Mouse (Mus musculus) lung, postnatal 36 days (tissue): ENCODE measurements at regions not wholly inside any gene's neighbourhood (a gene's known extent, or its start where the extent isn't known, plus 50 kb on each side); places are given as distances from the start of the nearest gene placed in this dataset.
"Not testable (repeated sequence)": the region's sequence is repeated elsewhere in the genome, so short reads cannot be mapped to it uniquely, and the experiment has no call there.

Experiments
- DNase-seq: peaks from one replicate; pipeline ENCODE4 v3.0.0; 2022; ENCODE audit warnings: mixed read lengths

GRCm38 (mm10) chr12:104637046-104638032 lies 114.4 kb downstream of the Dicer1 start:
- no peak for DNase-seq

- no peak for DNase-seq
These were observed 115.3 kb downstream of the Dicer1 start for GRCm38 (mm10) chr12:104636474-104636873.

- DNase-seq: no peak
These were observed 116.9 kb downstream of the Dicer1 start for GRCm38 (mm10) chr12:104634818-104635217.

- no peak for DNase-seq
These were observed 121.2 kb downstream of the Dicer1 start for GRCm38 (mm10) chr12:104630590-104630989.

- no peak for DNase-seq
These were observed 122.3 kb downstream of the Dicer1 start for GRCm38 (mm10) chr12:104629449-104629848.

GRCm38 (mm10) chr12:104626054-104626453 lies 125.7 kb downstream of the Dicer1 start:
- no peak for DNase-seq

GRCm38 (mm10) chr12:104623896-104624685 lies 127.7 kb downstream of the Dicer1 start:
- no peak for DNase-seq

GRCm38 (mm10) chr12:104617111-104617725 lies 134.5 kb downstream of the Dicer1 start:
- DNase-seq: peak; percentile 36

- peak; percentile 37 for DNase-seq
These were observed 137.5 kb downstream of the Dicer1 start for GRCm38 (mm10) chr12:104614240-104614639.

GRCm38 (mm10) chr12:104609767-104610166 lies 136.6 kb upstream of the Gsc start:
- DNase-seq: peak; percentile 14

- not testable (repeated sequence) for DNase-seq
These were observed 135.8 kb upstream of the Gsc start for GRCm38 (mm10) chr12:104608956-104609355.

- DNase-seq: no peak
These were observed 134.3 kb upstream of the Gsc start for GRCm38 (mm10) chr12:104607410-104607809.

- peak; percentile 10 for DNase-seq
These were observed 132.6 kb upstream of the Gsc start for GRCm38 (mm10) chr12:104605535-104606399.

GRCm38 (mm10) chr12:104598056-104598455 lies 124.9 kb upstream of the Gsc start:
- no peak for DNase-seq

- no peak for DNase-seq
These were observed 120.5 kb upstream of the Gsc start for GRCm38 (mm10) chr12:104593526-104594155.

- no peak for DNase-seq
These were observed 119.8 kb upstream of the Gsc start for GRCm38 (mm10) chr12:104592791-104593525.

GRCm38 (mm10) chr12:104591571-104591970 lies 118.4 kb upstream of the Gsc start:
- no peak for DNase-seq

- DNase-seq: no peak
These were observed 117.2 kb upstream of the Gsc start for GRCm38 (mm10) chr12:104590291-104590690.

GRCm38 (mm10) chr12:104584408-104584807 lies 111.3 kb upstream of the Gsc start:
- DNase-seq: no peak

- no peak for DNase-seq
These were observed 107.7 kb upstream of the Gsc start for GRCm38 (mm10) chr12:104580796-104581195.

- DNase-seq: no peak
These were observed 94.5 kb upstream of the Gsc start for GRCm38 (mm10) chr12:104567622-104568021.
